Mouse (Mus musculus) spleen, adult 2 months (tissue): Measurements from ENCODE around the gene Dgkz.

Experiments
- CTCF ChIP-seq: fragments of 200-500 bp; IDR thresholded peaks from 2 replicates; pipeline ENCODE4 v1.5.1; 2011; ENCODE audit warnings: mild to moderate bottlenecking, inconsistent platforms; ENCODE audit not compliant: insufficient read depth, insufficient read length, insufficient replicate concordance; ENCODE audit errors: extremely low read depth
- POLR2A ChIP-seq: fragments of 200-500 bp; IDR thresholded peaks from 2 replicates; pipeline ENCODE4 v1.6.1; 2011; ENCODE audit warnings: low read depth, low read length, inconsistent platforms

DNA sequence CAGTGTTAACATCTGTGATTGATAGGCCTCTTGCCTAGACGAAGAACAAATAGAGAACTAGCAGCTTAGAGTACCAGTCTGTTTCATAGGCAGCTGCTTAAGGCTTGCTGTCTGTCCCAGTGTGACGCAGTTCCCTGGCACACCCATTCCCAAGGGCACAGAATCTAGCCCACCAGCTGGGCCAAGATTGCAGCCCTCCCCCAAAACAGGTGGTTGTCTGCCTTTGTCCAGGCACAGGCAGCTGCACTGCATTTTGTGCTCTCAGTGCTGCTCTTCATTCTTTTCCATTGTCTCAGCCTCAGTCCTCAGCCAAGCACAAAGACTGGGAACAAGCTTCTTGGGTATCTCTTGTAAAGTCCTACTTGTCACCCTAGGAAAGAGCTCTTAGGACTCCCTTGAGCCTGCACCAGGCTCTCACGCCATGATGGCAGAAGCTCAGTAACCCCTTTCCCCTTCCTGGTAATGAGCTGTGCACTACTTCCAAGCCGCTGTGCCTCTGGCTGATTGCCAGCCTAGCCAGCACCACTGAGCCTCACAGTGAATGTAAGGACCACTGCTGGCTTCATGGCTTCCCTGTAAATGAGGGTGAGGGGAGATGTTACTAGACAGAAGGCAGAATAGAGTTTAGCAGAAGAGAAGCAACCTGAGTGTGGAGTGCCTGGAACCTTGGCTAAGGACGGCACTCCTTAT lies 70.9 kb downstream of the Dgkz start:
- no peak for TF ChIP-seq CTCF
- no peak for TF ChIP-seq POLR2A
